Mouse (Mus musculus) thymus, adult 2 months (tissue): ENCODE results near the gene Trpc4ap. TPM values are rescaled to one million over a fixed set of nuclear protein-coding genes. Genes with fewer than 3 reads are reported as not detected.
A peak's percentile ranks its signal among the peaks of the same experiment; 100 is the strongest.

Experiments
- DNase-seq: peaks from one replicate; pipeline ENCODE4 v3.0.0; 2021
- H3K27ac ChIP-seq: fragments of 200-500 bp; 2 replicates; pipeline ENCODE4 v1.5.1; 2012; ENCODE audit warnings: low read length, control low read depth; ENCODE audit not compliant: control insufficient read depth, insufficient read depth
- H3K27me3 ChIP-seq: fragments of 200-500 bp; 2 replicates; pipeline ENCODE4 v1.6.1; 2012; ENCODE audit warnings: mild to moderate bottlenecking, low read length, moderate library complexity, mixed read lengths; ENCODE audit not compliant: control insufficient read depth, insufficient read depth
- H3K36me3 ChIP-seq: fragments of 200-500 bp; 2 replicates; pipeline ENCODE4 v1.6.1; 2012; ENCODE audit warnings: mild to moderate bottlenecking, low read length, moderate library complexity; ENCODE audit not compliant: control insufficient read depth, insufficient read depth
- H3K4me1 ChIP-seq: fragments of 200-500 bp; replicated peaks from 2 replicates; pipeline ENCODE4 v1.6.1; 2012; ENCODE audit warnings: low read length; ENCODE audit not compliant: control insufficient read depth, insufficient read depth
- H3K4me3 ChIP-seq: fragments of 200-500 bp; 2 replicates; pipeline ENCODE4 v1.5.1; 2012; ENCODE audit warnings: mild to moderate bottlenecking, low read length, control low read depth, moderate library complexity; ENCODE audit not compliant: control insufficient read depth, insufficient read depth
- CTCF ChIP-seq: fragments of 200-500 bp; IDR thresholded peaks from 2 replicates; pipeline ENCODE4 v1.5.1; 2012; ENCODE audit warnings: mild to moderate bottlenecking, control low read depth, low read length, moderate library complexity, borderline replicate concordance; ENCODE audit not compliant: control insufficient read depth, poor library complexity, insufficient read depth; ENCODE audit errors: extremely low read depth
- POLR2A ChIP-seq: fragments of 200-500 bp; IDR thresholded peaks from 2 replicates; pipeline ENCODE4 v1.6.1; 2012; ENCODE audit warnings: mild to moderate bottlenecking, low read length, control low read depth, moderate library complexity; ENCODE audit not compliant: control insufficient read depth, poor library complexity, insufficient read depth; ENCODE audit errors: extremely low read depth
- WGBS: fragments of 180-500 bp; shearing (Covaris S2); methylation state at CpG from one replicate; pipeline ENCODE4 v1.1.7; 2018; 5-methylcytosine and 5-hydroxymethylcytosine counted together
- polyA plus RNA-seq: library from polyadenylated mRNA; depleted of rRNA; stranded (reverse); fragments of >200 nt; gene quantifications from 2 replicates; pipeline ENCODE4 v1.2.3, GENCODE M21; 2012

Trpc4ap gene
- polyA plus RNA-seq, 1 experiment, result 518 TPM

GRCm38 (mm10) chr2:155675118-155675517 lies 17.1 kb downstream of the Trpc4ap start:
- H3K36me3 ChIP-seq, result peaks cover 27% of the 10 kb centered on the region
- H3K27ac ChIP-seq, result no peak overlapping the region
- peaks cover 19% of the 10 kb centered on the region for H3K4me1 ChIP-seq
- no peak overlapping the region for H3K4me3 ChIP-seq
- 67% methylated on average over 4 of the region's 4 CpGs for WGBS
- no peaks in the 10 kb centered on the region for H3K27me3 ChIP-seq
- no peak for TF ChIP-seq POLR2A
- no peak for TF ChIP-seq CTCF
- no peak for DNase-seq

DNA sequence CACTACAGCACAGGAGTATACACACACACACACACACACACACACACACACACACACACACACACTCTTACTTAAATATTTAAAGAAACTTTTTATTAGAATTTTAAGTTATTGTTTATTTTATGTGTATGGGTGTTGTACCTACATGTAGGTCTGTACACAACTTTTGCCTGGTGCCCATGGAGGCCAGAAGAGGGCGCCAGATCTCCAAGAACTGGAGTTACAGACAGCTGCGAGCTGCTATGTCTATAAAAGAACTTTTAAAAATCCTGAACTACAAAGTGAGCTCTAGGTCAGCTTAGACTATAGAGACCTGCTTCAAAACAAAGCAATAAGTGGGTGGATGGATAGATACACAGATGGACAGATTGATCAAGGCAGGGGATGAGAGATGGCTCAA lies 18.6 kb downstream of the Trpc4ap start:
- Histone ChIP-seq H3K27me3 (no peaks in the 10 kb centered on the region), H3K36me3 (peaks cover 31% of the 10 kb centered on the region), H3K4me1 (peaks cover 11% of the 10 kb centered on the region), H3K4me3 (no peak overlapping the region), H3K27ac (no peak overlapping the region)
- peak; percentile 86 for DNase-seq
- 5% methylated on average over 2 of the region's 2 CpGs for WGBS
- no peak for TF ChIP-seq CTCF
- no peak for TF ChIP-seq POLR2A

GRCm38 (mm10) chr2:155671236-155671635 lies 20.9 kb downstream of the Trpc4ap start:
- Histone ChIP-seq H3K4me1 (peaks cover 3% of the 10 kb centered on the region), H3K27me3 (no peaks in the 10 kb centered on the region), H3K4me3 (no peak overlapping the region), H3K27ac (no peak overlapping the region), H3K36me3 (peaks cover 42% of the 10 kb centered on the region)
- DNase-seq, result no peak
- no peak for TF ChIP-seq POLR2A
- TF ChIP-seq CTCF, result no peak
- WGBS, result 96% methylated on average over 4 of the region's 4 CpGs

- Histone ChIP-seq H3K27ac (no peak overlapping the region), H3K4me1 (no peaks in the 10 kb centered on the region), H3K4me3 (no peak overlapping the region), H3K27me3 (no peaks in the 10 kb centered on the region), H3K36me3 (peaks cover 68% of the 10 kb centered on the region)
- TF ChIP-seq POLR2A (no peak), CTCF (no peak)
- WGBS, result 91% methylated on average over 4 of the region's 4 CpGs
- peak; percentile 60 for DNase-seq
Measured at GRCm38 (mm10) chr2:155668461-155668860, 23.7 kb downstream of the Trpc4ap start.

DNA sequence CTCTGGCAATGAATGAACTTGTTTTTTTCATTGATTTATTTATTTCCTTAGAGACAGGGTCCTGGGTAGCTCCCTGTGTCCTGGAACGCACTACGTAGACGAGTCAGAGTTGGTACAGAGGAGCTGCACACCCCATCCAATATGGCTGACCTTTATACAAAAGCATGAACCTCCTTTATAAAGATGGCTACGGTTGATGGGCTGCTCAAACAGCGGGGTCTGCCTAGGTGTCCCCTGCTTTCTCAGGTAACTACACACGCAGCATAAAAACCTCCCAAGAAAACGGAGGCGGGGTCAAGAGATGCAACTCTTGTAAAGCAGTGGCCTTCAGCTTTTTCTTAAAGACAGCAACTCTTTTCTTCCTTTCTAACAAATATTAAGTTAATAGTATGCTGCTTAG lies 24.3 kb downstream of the Trpc4ap start:
- WGBS, result 97% methylated on average over 8 of the region's 8 CpGs
- Histone ChIP-seq H3K27ac (no peak overlapping the region), H3K4me3 (no peak overlapping the region), H3K4me1 (no peaks in the 10 kb centered on the region), H3K36me3 (peaks cover 74% of the 10 kb centered on the region), H3K27me3 (no peaks in the 10 kb centered on the region)
- TF ChIP-seq CTCF (no peak), POLR2A (no peak)
- DNase-seq, result no peak

- 98% methylated on average over 6 of the region's 6 CpGs for WGBS
- peaks cover 70% of the 10 kb centered on the region for H3K36me3 ChIP-seq
- no peak for DNase-seq
Measured at GRCm38 (mm10) chr2:155663910-155664460, 28.2 kb downstream of the Trpc4ap start.

DNA sequence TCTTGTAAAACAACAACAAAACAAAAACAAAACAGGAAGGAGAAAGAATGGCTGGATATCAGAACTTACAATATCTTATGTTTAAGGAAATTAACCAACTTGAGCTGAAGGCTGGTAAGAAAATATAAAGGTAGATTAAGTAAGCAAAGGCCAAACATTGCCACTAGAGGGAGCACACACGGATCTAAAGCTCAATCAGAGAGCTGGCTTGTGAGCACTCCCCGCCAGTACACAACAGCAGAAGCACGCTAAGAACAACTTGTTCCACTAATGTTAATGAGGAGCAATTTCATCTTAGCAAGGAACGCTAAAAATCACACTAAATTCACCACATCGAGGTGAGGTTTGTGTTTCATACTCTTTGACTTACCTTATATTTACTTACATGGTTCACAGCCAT lies 29.1 kb downstream of the Trpc4ap start:
- H3K4me3 ChIP-seq, result no peak overlapping the region
- H3K27ac ChIP-seq, result no peak overlapping the region
- 31% methylated on average over 5 of the region's 5 CpGs for WGBS
- no peaks in the 10 kb centered on the region for H3K27me3 ChIP-seq
- peaks cover 74% of the 10 kb centered on the region for H3K36me3 ChIP-seq
- H3K4me1 ChIP-seq, result no peaks in the 10 kb centered on the region
- TF ChIP-seq POLR2A (no peak), CTCF (no peak)
- DNase-seq, result peak; percentile 60

More at GRCm38 (mm10) chr2:155663910-155664460, 28.2 kb downstream of the Trpc4ap start:
- no peak overlapping the region for H3K27ac ChIP-seq
- H3K27me3 ChIP-seq, result no peaks in the 10 kb centered on the region
- H3K4me1 ChIP-seq, result no peaks in the 10 kb centered on the region
- TF ChIP-seq POLR2A (no peak), CTCF (no peak)
- no peak overlapping the region for H3K4me3 ChIP-seq
